Mouse (Mus musculus) frontal cortex, postnatal 25 days (tissue): ENCODE results near the gene H2-DMb1.
"Not testable (repeated sequence)": the region's sequence is repeated elsewhere in the genome, so short reads cannot be mapped to it uniquely, and the experiment has no call there.

ENCODE experiments used
- DNase-seq, 2 experiments: peaks; one replicate each; pipeline ENCODE4 v3.0.0; 2022; ENCODE audit warnings: low spot score in 2 of 2

Gene H2-DMb1

DNA sequence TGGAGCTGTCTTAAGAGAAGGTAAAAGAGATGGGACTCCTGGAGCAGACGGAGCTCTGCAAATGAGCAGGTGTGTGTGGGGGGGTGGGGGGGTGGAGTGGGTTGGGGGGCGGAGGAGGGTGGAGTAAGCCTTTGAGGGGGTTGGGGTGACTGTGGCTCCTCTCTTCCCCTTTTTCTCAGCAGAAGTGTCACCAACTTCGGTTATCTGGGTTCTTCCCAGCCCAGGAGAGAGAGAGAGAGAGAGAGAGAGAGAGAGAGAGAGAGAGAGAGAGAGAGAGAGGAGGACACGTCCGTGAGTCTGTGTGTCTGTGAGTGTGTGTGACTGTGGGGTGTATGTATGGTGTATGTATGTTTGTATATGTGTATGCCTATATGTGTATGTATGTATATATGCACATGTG is 9.4 kb upstream of the H2-DMb1 start:
- DNase-seq, result no peak

DNA sequence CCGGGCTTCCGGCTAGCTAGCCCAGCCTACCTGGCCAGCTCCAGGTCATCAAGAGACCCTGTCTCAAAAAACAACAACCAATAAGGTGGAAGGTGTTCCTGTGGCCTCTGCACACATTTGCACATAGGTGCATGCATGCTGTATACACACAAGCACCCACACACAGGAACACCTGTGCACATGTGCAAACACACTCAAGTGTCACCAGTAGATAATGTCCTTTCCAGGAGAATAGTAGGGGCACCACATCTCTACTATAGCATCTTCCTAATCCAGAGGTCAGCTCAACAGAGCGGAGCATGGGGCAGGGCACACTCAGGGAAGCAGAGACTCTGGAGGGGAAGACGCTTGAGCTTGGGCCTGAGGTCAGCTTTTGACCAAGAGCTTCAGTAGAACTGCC is 8.7 kb upstream of the H2-DMb1 start:
- DNase-seq, result not testable (repeated sequence)

DNA sequence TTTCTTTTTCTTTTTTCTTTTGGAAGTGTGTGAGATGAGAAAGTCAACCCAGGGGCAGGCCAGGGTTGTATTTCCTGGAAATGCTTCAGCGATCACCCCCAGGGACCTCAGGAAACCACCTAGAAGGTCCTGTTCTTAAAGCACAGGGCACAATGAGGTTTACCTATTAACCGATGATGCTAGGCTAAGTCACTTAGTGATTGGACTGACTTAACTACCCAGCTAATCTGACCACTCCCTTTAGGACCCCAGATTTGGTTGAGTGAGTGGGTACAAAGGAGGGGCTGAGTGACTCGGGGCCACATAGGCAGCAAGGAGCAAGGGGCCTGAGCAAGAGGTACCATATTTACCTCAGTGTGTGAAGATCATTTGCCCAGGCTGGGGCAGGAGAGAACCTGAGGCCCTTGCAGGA is 7.9 kb upstream of the H2-DMb1 start:
- DNase-seq, result no peak

DNA sequence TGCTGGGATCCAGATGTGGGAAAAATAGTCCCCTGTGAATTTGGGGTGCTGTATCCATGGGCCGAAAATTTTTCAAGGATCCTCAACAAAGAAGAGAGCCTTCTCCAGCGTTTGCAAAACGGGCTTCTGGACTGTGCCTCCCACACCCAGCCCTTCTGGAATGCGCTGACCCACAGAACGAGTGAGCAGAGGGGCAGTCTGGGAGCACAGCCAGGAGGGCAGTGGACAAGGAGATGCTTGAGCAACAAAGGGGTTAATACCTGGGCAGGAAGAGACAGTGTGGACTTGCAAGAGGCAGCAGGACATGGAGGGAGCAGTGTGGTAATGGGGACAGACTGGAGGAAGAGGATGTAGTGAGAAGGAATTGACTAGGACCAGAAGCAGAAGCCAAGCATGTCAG is 2.7 kb downstream of the H2-DMb1 start:
- DNase-seq, result no peak

DNA sequence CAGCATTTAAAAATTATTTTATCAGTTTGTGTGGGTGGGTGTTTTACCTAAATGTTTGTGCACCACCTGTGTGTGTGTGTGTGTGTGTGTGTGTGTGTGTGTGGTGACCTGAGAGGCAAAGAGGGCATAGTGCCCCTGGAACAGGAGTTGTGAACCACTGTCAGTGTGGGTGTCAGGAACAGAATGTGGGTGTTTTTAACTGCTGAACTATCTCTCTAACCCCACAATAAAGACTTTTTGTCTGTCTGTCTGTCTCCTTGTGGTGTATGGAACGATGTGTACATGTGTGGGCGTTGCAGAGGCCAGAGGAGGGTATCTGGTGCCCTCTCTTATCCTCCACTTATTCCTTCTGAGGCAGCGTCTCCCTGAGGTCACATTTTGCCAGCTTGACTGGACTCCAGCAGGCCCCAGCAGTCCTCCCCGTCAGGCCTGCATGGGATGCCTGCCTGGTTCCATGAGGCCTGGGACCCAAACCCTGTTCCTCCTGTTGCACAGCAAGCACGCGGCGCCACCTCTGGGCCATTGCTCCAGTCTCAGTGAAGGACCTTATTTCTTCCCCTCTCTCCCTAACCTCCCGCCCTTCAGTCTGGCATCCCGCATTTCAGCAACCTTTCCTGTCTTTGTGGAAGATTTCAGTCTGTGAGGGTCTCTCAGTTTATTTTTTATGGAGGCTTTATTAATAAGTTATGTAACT is 11.5 kb downstream of the H2-DMb1 start:
- DNase-seq, result no peak

DNA sequence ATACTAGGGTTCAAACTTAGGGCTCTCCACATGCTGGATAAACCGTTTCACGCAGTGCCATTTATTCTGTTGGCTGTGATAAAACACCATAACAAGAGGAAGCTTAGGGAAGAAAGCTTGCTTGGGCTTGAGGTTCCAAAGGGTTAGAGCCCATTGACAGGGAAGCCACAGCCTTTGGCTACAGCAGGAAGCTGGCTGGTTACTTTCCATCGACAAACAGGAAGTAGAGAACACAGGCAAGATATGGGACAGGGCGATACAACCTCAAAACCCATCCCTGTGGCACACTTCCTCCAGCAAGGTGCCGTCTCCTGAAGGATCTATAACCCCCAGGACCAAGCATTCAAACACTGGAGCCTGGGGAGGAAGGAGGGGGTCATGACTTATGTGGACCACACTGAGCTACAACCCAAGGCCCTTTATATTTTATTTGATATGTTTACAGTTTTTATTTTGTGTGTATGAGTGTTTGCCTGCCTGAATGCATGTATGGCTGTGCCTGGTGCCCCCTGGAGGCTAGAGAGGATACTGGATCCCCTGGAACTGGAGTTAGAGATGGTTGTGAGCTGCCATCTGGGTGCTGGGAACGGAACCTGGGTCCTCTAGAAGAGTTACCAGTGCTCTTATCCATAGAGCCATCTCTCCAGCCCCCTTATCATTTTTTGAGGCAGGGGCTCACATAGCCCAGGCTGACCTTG is 12.3 kb downstream of the H2-DMb1 start:
- no peak for DNase-seq

DNA sequence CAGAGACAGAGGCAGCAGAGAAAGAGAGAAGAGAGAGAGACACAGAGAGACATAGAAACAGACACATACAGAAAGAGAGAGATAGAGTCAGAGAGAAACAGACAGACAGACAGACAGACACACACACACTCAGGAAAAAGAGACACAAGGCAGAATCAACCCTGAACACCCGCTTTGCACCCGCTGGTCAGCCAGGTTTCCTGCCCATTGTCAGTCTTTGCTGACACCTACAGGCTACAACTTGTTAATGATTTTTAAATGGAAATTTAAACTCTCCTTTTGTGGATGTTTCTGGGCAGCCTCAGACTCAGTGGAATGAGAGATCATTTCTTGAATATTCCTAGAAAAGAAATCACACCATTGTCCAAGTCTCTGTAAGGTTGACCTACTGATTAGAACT is 16.4 kb downstream of the H2-DMb1 start:
- DNase-seq, result no peak

DNA sequence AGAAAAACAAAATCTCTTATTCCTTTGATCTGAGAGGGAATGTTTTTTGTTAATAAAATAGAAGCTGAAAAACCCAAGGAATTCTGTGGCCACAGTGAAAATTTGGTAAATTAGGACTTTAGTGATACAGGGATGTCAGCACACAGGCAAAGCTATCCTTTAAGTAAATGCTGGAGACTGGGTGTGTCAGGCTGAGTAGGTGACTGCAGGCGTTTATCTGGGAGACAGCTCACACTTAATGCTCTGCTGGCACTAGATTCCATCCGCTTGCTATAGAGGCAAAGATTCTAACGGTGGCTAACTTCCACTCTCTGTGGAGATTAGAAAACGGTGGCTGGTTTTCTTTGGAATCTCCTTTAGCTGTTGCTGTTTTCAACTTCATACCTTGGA is 17.6 kb downstream of the H2-DMb1 start:
- no peak for DNase-seq

DNA sequence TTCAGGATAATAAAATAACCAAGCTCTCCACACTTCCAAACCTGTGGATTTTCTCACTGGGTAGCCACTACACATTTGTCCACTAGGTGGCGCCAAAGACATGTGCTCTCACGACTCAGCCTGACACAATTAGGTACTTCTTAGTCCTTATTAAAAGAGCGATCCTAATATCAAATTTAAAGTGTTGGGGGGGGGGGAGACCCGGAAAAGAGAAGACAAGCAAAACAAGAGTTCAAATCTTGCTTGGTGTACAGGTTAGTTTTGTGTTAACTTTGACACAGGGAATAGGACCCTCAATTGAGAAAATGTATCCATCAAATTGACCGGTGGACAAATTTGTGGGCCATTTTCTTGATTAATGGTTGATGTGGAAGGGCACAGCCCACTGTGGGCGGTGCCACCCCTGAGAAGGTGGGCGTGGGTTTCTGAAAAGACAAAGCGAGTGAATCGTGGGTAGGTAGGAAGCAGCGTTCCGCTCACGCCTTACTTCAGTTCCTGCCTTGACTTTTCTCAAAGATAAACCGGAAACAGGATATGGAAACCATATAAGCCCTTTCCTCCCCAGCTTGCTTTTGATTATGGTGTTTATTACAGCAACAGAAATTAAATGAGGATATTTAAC is 18.1 kb downstream of the H2-DMb1 start:
- DNase-seq, result peak; percentile 78 to 82

DNA sequence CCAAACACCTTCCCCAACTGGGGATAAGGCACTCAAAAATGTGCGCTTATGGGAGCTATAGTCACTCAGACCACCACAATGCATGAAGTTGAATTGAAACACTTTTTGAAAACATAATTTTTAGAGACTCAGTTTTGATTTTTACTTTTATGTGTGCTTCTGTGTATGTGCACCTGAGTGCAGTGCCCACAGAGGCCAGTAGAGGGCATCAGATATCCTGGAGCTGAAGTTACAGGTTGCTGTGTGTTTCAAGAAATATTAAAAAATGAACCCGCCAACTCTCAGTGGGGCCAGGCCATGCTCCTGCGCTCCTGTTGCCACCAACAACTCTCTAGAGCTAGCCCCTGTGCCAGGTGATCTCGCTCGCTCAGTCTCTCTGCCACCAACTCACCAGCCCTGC is 19.7 kb downstream of the H2-DMb1 start:
- no peak for DNase-seq

DNA sequence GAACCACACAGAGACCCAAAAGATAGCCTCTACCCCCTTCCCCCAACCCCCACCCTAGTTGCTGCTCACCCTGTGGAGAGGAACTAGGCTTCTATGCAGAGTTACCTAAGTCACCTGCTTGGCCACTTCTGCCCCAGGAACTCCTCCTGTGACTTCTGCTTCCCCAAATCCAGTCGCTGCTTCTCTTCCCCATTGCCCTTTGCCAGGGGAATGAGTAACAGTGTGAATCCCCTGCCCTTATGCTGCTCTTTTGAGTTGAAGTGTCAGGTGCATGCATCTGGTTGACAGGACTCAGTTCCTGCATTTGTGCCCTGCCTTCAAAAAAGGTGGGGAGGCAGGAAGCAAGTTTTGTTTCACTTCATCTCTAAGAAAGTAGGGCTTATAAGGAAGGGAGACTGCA is 21.2 kb downstream of the H2-DMb1 start:
- no peak for DNase-seq

DNA sequence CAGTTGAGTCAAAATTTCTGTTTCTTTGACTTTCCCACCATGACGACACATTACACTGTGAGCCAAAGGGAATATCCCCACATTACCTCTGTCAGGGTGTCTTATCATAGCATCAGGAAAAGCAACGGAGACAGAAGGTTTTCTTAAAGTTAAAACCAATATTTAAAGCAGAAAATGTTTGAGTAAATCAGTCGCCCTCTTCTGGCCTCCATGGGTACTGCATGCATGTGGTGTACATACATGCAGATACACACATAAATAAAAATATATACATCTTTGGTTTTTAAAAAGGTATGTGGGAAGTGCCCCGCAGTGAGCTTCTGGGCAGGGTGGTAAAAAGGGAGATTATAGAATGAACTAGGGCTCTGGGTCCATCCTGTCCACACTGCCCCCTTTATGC is 24.3 kb downstream of the H2-DMb1 start:
- DNase-seq, result no peak

DNA sequence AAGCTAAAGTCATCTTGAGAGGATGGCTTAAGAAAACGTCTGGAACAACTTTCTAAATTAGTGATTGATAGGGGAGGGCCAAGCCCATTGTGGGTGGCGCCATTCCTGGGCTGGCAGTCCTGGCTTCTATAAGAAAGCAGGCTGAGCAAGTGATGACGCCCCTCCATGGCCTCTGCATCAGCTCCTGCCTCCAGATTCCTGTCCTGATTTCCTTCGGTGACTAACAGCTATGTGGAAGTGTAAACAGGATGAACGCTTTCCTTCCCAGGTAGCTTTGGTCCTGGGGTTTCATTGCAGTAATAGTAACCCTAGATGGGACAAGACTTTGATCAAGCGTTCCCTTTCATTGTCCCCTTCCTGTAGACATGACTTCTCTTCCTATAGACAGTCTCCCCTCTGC is 26.1 kb downstream of the H2-DMb1 start:
- DNase-seq, result no peak

DNA sequence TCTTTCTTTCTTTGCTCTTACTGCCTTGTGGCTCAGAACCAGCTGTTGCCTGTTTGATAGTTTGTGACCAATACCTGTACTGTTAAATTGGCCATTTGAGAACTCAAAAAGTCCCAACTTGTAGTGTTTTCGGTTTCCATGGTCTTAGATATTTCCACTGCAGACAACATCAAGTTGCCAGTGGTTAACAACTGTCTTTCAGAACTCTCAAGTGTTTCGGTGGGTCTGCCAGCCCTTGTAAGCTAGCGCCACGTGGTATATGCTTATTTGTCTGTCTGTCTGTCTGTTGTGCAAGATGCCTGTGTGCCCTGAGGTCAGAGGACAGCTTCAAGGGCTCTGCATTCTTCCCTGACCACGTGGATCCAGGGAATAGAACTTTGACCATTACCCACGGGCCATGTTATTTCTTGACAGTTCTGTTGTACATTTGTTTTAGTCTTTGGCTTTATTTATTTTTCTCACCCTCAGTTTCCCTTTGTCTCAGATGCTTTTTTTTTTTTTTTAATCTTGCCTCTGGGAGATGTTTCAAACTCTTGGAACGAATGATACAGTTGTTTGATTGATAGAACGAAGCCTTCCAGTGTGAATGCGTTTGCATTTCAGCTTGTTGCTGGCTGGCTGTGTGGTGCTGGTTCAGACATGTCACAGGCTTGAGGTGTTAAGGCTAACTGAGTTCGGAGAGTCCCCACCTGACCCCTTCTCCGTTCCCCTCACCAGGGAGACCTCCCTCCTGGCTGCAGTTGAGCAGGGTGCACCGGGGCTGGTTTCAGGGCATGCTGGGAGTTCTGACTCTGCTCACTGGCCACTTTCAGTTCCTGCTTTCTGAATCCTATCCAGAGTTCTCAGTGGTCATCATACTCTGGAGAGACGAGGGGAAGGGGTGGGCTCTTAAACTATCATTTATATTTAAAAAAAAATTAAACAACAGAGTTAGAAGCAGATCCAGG is 27.3 kb downstream of the H2-DMb1 start:
- DNase-seq, result no peak

DNA sequence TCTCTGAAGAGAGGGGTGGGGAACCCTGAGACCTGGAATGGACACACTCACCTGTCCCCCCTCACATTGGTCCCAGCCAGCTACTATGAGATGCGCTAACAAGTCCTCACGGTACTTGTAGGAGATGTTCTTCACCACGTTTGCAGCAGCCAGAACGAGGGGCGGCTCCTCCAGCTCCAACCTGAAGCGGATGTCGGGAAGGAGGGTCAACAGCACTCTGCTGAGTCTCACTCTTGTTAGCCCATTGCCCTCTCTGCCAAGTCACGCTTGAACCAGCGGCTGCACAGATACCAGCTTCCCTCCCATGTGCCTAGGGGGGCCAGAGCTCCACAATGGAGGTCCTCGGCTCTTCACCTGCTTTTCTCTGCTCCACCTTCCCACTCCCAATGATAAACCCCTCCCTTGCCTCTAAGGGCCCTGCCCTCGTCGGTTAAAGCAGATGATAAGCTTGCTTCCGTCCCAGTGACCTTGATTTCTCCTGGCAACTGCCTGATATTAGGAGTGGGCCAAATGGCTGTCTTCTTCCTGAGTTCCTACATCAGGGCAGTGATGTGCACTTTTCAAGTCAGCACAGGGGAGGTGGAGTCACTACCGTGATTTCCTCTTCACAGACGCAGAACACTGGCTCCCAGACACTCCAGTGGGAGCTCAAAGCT is 30.8 kb downstream of the H2-DMb1 start:
- no peak for DNase-seq

DNA sequence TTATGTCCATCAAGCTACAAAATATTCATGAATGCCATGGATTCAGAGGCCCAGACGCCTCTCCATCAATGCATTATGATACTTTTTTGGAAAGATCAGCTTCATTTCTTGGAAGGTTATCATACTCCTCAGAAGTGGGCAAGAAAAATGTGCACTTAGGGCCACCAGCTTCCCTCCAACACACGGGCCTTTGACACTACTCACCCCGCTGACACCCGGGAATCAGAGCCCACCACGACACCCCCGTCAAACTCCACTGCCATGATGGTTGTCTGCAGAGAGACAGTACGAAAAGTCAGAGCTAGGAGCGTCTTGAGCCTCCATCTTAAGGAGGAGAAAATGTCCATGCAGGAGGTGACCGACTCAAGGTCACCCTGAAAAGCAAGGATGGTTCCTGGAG is 32.7 kb downstream of the H2-DMb1 start:
- no peak for DNase-seq

DNA sequence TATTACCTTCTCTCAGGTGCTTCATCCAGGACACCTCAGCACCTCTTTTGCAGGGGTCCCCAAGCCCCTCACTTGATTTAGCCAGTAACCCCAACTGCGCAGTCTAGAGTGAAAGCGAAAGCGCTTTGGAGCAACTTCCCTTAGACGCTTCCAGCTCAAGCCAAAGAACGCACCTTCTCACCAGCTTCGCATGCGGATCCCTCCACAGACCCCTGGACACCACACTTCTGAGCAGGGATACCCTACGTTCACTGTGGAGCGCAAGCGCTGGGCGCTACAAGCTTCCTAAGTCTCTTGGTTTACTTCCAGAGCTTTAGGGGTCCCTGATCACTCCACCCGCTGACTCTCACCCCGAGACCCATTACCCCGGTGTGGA is 34.0 kb downstream of the H2-DMb1 start:
- DNase-seq, result no peak

DNA sequence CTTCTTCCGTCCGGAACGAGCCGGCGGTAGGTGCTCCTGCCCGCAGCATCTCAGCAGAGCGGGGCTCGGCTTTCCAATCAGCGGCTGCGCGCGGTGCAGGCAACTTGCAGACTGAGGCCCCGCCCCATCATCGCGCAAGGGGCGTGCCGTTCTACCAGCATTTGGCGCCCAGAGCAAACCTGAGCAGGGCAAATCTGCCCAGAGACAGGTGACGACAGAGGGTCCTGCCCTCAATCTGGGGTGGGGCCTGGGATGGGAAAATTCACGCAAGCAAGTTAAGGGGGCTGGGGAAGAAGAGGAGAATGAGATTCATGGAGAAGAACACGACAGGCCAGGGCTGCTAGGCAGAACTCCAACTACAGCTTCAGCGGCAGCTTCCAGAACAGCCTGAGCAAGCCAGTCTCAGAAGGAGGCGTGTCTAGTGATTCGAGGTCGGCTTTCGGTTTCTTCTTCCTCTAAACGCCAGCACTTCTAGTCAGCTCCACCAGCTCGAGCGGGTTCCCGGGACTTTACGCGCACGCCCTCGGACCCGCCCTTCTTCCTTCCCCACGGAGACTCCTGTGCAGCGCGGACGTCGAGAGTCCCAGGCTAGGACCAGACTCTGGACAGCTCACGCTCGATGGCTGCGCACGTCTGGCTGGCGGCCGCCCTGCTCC is 34.5 kb downstream of the H2-DMb1 start, which contains the start of the genes Tap1 and Psmb9:
Gene Tap1, plus strand, starts transcription at position 293 of the 656 bp plus-strand sequence.
Gene Psmb9, minus strand, starts transcription at position 504 of the 656 bp plus-strand sequence.
- peak; percentile 94 for DNase-seq

DNA sequence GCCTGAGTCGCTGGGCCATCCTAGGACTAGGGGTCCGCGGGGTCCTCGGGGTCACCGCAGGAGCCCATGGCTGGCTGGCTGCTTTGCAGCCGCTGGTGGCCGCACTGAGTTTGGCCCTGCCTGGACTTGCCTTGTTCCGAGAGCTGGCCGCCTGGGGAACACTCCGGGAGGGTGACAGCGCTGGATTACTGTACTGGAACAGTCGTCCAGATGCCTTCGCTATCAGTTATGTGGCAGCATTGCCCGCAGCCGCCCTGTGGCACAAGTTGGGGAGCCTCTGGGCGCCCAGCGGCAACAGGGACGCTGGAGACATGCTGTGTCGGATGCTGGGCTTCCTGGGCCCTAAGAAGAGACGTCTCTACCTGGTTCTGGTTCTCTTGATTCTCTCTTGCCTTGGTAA is 35.1 kb downstream of the H2-DMb1 start:
- DNase-seq, result no peak

DNA sequence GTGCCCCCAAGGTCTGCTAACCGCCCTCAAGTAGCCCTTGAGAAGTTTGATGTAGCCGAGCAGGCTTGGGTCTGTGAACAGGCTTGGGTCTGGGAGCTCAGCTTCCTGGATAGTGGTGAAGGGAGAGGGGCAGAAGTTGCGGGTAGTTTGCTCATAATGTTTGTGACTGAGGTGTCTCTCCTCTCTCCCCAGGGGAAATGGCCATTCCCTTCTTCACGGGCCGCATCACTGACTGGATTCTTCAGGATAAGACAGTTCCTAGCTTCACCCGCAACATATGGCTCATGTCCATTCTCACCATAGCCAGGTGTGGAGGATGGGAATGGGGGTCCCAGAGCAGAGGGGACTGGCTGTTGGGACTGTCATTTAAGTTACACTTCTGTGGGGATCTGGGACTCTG is 36.1 kb downstream of the H2-DMb1 start:
- no peak for DNase-seq

DNA sequence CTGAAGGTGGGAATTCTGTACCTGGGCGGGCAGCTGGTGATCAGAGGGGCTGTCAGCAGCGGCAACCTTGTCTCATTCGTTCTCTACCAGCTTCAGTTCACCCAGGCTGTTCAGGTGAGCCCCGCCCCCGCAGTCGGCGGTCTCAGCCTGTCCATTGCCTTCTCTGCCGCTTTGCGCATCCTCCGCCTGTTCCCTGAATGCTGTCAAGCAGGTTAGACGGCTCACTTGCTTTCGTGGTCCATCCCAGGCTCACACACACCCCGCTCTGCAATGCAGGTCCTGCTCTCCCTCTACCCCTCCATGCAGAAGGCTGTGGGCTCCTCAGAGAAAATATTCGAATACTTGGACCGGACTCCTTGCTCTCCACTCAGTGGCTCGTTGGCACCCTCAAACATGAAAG is 40.0 kb downstream of the H2-DMb1 start:
- no peak for DNase-seq
